Mouse (Mus musculus): Measurements from ENCODE around the gene Golph3.

Golph3 gene

DNA sequence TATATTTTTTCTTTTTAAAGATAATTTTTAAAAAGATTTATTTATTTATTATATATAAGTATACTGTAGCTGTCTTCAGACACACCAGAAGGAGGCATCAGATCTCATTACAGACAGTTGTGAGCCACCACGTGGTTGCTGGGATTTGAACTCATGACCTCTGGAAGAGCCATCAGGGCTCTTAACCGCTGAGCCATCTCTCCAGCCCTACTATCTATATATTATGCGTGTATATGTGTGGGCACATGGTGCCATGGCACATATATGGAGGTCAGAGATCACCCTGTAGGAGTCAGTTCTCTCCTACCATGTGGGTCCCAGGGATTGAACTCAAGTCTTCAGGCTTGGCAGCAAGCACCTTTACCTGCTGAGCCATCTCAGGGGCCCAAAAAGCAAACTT, 58.8 kb downstream of the Golph3 start:
- no peak for DNase-seq (ENCODE audit: low spot score in 2 of 2)

DNA sequence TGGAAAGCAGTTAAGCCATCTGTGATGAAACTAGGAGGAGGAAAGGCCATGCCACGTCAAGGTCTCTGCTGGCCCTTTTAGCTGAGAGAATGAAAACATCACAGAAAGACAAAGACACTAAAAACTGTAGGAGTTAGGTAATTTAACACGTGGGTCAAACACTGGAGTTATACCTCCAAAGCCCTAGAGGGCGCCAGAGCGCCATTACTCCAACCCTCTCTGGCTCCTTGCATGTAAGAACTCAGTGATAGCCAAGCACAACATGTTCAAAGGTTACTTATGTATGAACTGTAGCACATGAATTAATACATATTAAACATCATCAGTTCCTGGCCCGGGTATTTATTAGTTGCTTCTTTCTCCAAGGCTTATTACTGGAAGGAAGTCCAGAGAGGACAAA, 59.3 kb downstream of the Golph3 start:
- no peak for DNase-seq (ENCODE audit: low spot score in 2 of 2)

DNA sequence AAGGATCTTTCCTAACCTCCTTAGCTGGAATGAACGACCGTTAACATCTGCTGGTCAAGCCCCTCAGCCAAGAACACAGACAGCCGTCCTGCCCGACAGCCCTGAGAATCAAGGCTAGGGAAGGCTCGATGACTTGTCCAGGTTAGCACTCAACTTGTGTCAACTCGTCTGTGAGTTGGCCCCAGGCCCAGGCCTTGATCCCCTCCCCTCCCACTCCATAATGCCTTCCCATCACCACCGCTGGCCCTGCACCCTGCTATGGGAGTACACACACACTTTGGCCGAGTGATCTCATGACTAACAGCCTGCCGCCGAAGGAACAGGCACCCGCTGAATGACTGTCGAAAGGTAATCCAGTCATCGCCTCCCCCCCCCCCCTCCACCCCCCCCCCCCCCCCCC, 63.4 kb downstream of the Golph3 start:
- no peak for DNase-seq (ENCODE audit: low spot score in 2 of 2)

DNA sequence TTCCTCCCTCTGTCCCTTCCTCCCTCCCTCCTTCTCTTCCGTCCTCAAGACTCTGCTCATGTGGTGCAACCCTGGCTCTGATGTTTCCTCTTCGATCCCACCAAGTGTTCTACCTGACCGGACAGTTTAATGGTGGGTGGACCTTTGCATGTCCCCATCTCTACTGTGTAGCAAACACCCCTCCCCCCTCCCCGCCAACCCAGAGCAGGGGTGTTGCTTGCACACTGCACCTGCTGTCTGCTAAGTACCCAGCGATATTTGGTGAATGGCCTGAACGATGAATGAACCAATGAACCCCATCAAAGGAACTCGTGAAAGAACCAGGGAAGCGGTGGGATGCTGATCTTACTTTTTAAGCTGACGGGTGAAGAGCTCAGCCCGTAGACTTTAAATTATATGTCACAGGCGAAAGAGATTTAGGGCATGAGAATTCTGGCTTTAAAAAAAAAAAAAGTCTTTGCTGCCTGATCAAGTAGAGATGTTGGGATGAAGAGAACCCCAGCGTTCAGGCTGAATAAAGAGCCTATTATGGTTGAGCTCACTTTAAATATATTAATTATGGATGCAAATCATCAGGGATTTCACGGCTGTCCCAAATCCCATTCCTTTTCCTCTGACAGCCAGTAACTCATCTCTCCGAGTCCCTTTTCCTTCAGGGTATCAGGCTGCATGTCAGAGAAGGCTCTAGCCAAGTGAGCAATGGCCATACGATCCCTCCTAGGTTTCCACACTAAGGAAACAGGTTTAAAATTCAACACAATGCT, 67.7 kb downstream of the Golph3 start:
- DNase-seq (ENCODE audit: low spot score in 2 of 2) = no peak

DNA sequence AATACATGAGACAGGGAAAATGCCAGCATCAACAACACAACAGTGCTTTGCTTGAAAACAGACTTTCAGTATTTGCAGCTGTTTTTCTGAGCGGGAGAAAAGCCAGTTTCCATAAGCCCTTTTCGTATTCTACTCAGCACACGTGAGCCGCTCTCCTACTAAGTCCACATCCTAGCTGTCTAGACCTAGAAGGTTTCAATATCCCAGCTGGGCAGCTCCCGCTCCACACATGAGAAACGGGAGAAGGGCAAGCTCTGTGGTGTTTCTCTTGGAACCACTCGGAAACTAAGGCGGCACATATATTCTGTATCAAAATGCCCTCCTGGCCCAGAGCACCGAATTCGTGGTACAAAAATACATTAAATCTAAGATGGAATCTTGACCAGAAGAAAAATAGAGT, 73.5 kb downstream of the Golph3 start:
- DNase-seq (ENCODE audit: low spot score in 2 of 2) = no peak

- DNase-seq (ENCODE audit: low spot score in 2 of 2) = no peak
These were observed 75.8 kb downstream of the Golph3 start for GRCm38 (mm10) chr15:12397032-12397431.
